Mouse (Mus musculus): ENCODE data around the gene Slc25a30.

DNA sequence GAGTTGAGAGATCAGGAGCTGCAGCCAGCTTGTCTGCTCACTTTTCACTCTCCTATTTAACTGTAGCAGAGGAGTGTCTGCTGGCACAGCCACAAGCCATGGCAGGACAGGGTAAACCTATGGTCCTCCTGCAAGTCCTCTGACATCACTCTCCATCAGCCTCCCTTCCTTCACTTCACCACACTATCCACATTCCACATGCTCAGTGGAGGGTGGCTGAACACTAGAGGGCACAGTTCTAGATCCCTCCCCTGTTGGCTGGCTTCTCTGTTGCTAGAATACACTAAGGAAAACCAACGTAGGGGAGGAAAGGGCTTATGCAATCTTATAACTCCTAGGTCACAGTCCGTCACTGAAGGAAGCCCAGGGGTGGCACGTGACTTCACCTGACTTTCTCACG, 59.8 kb downstream of the Slc25a30 start:
- TF ChIP-seq EP300 (IDR thresholded peaks at IDR 0.05; ENCODE audit: insufficient read depth, low read depth, low read length) (no peak), CTCF (IDR thresholded peaks at IDR 0.05; ENCODE audit: low read depth, low read length) (peak; percentile 39), POLR2A (IDR thresholded peaks at IDR 0.05; ENCODE audit: insufficient read depth, low read length) (no peak)
